Mouse (Mus musculus) gastrocnemius, postnatal 10 days (tissue): ENCODE results near the gene Lmntd2. TPM values are rescaled to one million over a fixed set of nuclear protein-coding genes. Genes with fewer than 3 reads are reported as not detected.
A peak's percentile ranks its signal among the peaks of the same experiment; 100 is the strongest.

Experiments used
- DNase-seq: peaks from one replicate; pipeline ENCODE4 v3.0.0; 2021; ENCODE audit warnings: mixed read lengths
- microRNA-seq, 2 experiments: library from miRNA; unstranded; fragments of <30 nt; microRNA quantifications; one replicate each; pipeline ENCODE4 v1.2.0; 2021
- total RNA-seq, 2 experiments: library from RNA; stranded (reverse); gene quantifications; 2 replicates each; pipeline ENCODE4 v1.2.3; 2021

Gene Lmntd2
- total RNA-seq, 2 experiments from 2014 or later, result not detected

DNA sequence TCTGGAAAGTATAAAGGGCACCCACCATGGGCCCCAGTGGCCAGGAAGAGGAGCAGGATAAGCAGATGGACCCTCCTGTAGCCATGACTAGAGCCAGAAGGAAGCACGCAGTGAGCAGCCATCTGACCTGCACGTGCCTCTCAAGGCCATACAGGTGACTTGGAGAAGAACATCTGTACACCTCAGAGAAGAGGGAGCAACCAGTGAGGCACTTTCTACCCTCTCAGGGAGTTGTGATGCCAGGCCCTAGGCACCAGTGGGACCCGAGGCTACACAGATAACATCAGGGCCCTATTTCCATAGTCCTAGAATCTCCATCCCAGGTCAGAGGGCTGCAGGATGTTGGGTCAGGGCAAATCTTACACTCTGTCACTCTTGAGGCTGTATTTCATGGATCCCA is 23.7 kb downstream of the Lmntd2 start:
- no peak for DNase-seq

DNA sequence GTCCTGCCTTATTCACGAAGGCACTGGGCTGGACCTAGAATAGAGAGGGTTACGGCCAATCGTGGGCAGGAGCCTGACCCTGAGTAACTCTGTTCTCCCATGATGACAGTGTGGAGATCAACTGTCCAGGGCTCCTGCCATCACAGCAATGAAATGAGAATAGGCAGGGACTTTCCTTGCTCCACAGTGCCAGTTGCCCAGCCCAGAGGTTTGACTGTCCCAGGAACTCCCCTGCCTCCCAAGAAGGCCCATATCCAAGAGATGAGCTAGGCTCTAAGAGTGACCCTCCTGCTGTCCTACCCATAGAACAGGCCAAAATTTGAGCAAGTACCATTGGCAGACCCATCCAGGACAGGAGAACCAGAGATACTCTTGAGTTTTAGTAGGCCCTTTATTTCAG is 25.1 kb downstream of the Lmntd2 start:
- no peak for DNase-seq

DNA sequence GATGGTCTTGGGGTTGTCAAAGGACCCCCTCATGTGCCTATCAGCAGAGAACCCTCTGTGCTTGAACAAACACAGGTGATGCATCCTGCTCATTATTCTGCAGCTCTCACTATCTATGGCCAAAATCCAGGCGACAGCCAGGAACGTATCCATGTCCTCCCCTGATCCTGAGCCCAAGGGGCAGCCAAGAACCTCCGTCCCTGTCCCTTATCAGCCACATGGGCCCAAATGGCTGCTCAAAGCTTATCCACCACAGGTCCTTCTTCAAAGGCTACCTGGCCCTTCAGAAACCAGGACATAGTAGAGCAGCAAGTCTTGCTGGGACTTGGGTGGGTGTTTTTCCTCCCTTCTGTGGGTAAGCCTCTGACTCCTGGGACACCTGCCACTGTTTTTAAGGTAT is 25.7 kb downstream of the Lmntd2 start:
- no peak for DNase-seq

DNA sequence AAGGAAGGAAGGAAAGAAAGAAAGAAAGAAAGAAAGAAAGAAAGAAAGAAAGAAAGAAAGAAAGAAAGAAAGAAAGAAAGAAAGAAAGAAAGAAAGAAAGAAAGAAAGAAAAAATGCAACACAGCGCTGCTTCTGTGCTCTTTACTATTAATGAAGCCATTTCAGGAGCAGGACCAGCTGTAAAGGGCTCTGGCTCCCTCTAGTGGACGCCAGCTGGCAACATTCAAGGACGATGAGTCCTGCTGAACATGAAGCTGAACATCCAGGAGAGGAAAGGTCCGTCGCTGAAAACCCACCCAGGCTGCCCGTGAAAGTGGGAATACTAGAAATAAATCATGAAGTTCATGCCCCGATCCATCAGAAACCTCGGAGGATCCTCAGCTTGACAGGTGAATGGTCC is 37.7 kb downstream of the Lmntd2 start:
- DNase-seq, result peak; percentile 87

DNA sequence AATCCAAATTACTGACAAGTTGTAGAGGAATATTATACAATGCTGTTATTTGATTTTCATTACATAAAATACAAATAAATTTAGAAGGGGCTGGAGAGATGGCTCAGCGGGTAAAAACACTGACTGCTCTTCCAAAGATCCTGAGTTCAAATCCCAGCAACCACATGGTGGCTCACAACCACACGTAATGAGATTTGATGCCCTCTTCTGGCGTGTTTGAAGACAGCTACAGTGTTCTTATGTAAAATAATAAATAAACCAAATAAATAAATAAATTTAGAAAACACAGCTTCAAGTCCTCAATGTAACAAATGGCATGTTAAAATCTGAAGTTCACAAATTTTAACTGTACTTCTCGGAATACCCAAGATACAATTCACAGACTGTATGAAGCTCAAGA is 38.8 kb downstream of the Lmntd2 start:
- DNase-seq, result no peak

DNA sequence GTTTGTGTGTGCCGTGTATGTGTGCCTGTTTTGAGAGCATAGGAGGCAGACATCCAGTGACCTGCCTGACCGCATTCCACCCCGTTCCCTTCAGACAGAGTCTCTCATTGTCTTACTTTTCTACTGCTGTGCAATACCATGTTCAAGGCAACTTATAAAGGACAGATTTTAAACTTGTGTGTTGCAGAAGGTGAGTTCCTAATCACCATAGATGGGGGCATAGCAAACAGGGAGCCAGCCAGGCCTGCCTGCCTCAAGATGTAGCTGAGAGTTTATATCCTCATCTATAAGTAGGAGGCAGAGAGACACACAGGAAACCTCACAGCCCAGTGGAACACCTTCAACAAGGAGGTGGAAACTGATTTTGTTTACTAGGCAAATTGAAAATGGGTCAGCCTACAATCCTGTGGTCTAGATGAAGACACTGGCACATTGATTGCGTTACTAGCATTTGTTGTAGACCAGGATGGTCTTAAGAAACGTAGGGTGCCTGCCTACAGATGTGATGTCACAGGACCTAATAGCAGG is 40.5 kb downstream of the Lmntd2 start:
- no peak for DNase-seq

DNA sequence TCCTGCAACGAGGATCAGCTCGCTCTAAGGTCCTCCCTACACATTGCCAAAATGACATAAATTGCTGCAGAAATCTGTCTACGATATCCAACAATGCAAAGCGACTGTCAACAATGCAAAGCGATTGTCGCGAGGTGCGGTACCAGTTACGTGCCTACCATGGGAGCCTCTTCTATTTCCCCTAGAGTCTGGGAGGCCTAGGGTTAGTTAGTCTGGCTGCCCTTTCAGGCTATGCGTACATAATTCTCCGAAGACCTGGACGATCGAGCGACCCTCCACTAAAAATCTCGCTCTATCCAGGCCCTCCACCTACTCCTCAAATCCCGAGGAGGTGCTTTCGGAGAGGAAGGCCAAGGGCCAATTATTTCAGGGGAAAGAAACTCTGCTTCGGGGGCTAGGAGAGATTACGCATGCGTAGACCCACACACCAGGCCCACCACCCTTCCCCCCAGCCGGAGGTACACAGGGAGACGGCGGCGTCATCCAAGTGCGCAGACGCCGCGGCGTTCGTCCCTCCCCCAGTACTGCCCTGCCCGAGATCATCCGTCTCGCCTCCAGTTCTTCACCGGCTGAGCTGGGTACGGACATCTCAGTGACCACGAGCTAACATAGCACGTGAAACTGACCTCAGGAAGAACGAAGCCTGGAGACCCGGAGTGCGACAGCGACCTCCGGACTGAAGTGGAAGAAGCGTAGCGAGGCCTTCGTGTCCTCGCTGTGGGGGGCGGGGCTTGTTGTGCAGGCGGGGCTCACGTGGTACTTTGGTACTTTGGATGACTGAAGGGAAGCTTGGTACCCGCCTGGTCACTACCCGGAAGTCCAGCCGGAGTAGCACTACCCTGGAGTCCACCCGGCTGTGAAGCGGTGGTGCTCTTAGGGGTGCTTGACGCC is 41.5 kb downstream of the Lmntd2 start, which contains the start of gene Rnh1:
Rnh1 (minus strand) TSS at position 742 of the 891 bp plus-strand sequence.
- DNase-seq, result peak; percentile 85

DNA sequence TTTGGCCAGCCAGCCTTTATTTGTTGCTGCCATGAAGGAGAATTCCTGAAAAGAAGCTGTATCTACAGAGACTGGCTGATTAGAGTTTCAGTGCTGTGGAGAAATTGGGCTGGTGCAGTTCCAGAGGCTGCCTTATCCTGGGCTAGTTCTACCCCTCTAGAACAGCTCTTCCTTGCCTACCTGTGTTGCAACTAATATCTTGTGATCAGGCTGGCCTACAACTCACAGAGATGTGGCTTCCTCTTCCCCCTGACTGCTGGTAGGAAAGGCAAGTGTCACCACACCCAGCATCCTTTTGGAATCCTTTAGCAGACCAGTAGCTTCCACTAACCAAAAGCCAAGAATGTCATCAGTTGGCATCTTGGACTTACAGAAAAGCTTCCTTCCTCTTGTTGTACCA is 44.0 kb downstream of the Lmntd2 start:
- no peak for DNase-seq

DNA sequence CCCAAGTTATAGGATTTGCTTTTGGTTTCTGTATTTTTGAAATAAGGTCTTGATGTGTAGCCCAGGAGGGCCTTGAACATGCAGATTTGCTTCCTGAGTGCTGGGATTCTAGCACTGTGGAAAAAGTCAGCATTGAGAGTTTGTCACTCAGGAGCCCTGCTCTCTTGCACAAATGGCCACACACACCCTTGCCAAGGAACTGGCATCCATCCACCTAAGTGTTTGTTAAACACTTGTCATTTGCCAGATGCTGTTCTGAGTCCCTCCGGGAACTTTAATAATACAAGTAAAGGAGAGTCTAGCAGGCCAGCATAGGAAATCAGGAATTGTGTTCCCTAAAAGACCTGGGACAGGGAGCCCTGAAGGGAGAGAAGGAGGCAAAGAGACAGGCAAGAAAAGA is 44.6 kb downstream of the Lmntd2 start:
- DNase-seq, result no peak

DNA sequence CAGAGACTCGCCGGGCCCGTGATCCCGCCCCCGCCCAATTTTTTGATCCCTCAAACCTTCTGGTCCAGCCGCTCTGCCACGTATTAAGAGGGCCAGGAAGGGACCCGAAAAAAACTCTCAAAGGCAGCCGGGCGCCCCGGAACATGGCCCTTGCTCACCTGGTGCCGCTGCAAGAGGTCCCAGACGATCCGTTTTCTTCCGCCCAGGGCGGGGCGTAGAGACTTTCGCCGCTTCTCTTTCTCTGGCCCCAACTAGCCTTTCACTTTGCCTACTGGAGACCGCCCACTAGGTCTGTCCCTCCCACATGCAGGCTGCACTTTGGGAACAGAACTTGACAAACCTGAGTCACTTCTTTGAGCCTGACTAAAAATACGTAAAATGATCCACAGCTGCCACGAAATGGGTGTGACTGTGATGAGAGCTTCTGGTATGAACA is 45.3 kb downstream of the Lmntd2 start:
- DNase-seq, result peak; percentile 52

DNA sequence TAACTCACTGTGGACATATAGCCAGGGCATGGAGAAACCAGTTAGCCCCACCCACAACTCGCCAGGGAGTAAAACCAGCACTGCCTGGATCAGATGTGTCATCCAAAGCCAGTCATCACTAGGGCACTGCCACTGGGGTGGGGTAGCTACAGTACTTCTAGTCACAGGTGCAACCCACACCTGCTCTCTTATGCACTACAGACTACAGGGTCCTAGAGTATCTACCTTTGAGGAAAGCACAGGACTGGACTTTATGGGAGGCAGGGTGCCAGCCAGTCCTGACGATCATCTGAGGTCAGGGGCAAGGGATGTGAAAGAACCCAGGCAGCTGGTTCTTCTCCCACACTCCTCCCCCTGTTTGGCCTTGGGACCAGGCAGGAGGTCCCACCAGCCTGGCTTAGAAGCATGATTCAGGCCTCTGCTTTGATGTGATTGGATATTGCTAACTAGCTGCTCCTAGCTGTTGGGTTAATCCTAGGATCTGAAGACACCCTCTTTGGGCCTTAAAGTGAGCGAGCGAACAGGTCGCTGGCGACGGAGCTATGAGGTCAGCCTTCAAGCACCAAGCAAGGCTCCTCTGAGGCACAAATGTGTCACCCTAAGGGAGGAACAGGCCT is 45.9 kb downstream of the Lmntd2 start:
- DNase-seq, result peak; percentile 46

DNA sequence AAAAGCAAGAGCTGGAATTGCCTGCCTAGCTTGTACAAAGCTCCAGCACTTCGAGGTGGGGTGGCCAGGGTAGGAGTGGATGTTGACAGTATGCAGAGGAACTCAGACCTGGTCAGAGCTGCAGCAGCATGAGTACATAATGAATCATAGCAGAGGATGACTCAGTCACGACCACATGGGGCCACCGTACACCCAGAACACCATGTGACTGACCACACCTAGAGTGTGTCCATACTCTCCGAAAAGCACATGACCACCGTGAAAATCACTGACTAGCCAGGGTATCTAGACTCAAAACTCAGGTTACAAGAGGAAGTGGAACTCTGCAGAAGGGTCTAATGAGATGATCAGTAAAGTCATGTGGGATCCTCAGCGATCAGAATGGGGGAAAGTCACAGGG is 49.0 kb downstream of the Lmntd2 start:
- no peak for DNase-seq

DNA sequence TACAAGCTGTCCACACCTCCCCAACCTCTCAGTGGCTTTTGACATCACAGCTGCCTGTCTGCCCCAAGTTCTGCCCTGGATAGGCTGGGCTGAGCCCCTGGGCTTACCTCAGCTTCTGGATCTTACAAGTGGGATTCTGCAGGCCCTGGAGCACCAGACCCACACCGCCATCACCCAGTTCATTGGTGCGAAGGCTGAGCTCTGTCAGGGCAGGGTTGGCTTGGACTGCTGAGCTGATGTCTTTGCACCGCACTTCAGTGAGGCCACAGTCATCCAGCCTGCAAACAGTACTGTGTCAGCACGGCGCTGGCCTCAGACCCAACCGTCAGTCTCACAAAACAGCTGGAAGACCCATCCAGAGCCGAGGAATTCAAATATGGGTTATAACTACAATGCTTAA is 49.5 kb downstream of the Lmntd2 start:
- no peak for DNase-seq

Small RNA genes within 50 kb of the gene (microRNA-seq; reads per million reads assigned to microRNA genes)
- 102 to 124 reads per million in 2 experiments for gene Mir210

Other genes starting within 250 kb of the Lmntd2 start
- 1 to 10 TPM; 2.1 to 3.7 TPM for gene Ifitm1, start 246.9 kb downstream of the Lmntd2 start, total RNA-seq
- 10 to 100 TPM; 54.7 to 70.0 TPM for gene Ifitm3, start 203.3 kb downstream of the Lmntd2 start, total RNA-seq
- under 1 TPM; 0.49 to 0.84 TPM for gene Ifitm6, start 196.2 kb downstream of the Lmntd2 start, total RNA-seq
- not detected for gene Gm17387, start 184.9 kb downstream of the Lmntd2 start, total RNA-seq
- gene B4galnt4, start 153.0 kb downstream of the Lmntd2 start, total RNA-seq, result under 1 TPM; 0.11 to 0.38 TPM
- gene Pkp3, start 135.9 kb downstream of the Lmntd2 start, total RNA-seq, result not detected
- gene Sigirr, start 113.5 kb downstream of the Lmntd2 start, total RNA-seq, result 1 to 10 TPM; 2.4 to 2.6 TPM
- not detected for gene Ano9, start 96.3 kb downstream of the Lmntd2 start, total RNA-seq
- 10 to 100 TPM; 16.8 to 18.0 TPM for gene Ptdss2, start 91.7 kb downstream of the Lmntd2 start, total RNA-seq
- gene Rnh1, start 41.2 kb downstream of the Lmntd2 start, total RNA-seq, result 10 to 100 TPM; 52.9 to 56.0 TPM
- gene Hras, start 20.1 kb downstream of the Lmntd2 start, total RNA-seq, result 100 to 1,000 TPM; 205 to 240 TPM
- gene Lrrc56, start 19.9 kb downstream of the Lmntd2 start, total RNA-seq, result 1 to 10 TPM; 2.7 to 3.2 TPM
- gene Rassf7, start 1.8 kb upstream of the Lmntd2 start, total RNA-seq, result 1 to 10 TPM; 2.1 to 2.8 TPM
- 10 to 100 TPM; 29.8 to 37.0 TPM for gene Phrf1, start 14.7 kb upstream of the Lmntd2 start, total RNA-seq
- gene Irf7, start 52.4 kb upstream of the Lmntd2 start, total RNA-seq, result 1 to 10 TPM in 1 of 2 experiments, under 1 TPM in 1; 0.59 to 1.2 TPM
- gene Cdhr5, start 62.7 kb upstream of the Lmntd2 start, total RNA-seq, result 1 to 10 TPM; 1.0 to 1.1 TPM
- gene Sct, start 65.1 kb upstream of the Lmntd2 start, total RNA-seq, result 1 to 10 TPM in 1 of 2 experiments, under 1 TPM in 1; 0.99 to 2.5 TPM
- gene Drd4, start 77.9 kb upstream of the Lmntd2 start, total RNA-seq, result under 1 TPM; 0.70 to 0.99 TPM
- 10 to 100 TPM; 24.6 to 28.7 TPM for gene Deaf1, start 113.6 kb upstream of the Lmntd2 start, total RNA-seq
- gene Tmem80, start 113.7 kb upstream of the Lmntd2 start, total RNA-seq, result 10 to 100 TPM; 12.1 to 12.8 TPM
- 1 to 10 TPM; 1.5 to 2.3 TPM for gene Eps8l2, start 124.8 kb upstream of the Lmntd2 start, total RNA-seq
- gene Taldo1, start 178.1 kb upstream of the Lmntd2 start, total RNA-seq, result 100 to 1,000 TPM; 110 to 111 TPM
- 10 to 100 TPM; 12.1 to 13.5 TPM for gene Gatd1, start 200.1 kb upstream of the Lmntd2 start, total RNA-seq
- 1 to 10 TPM in 1 of 2 experiments, under 1 TPM in 1; 0.66 to 1.4 TPM for gene Cend1, start 215.4 kb upstream of the Lmntd2 start, total RNA-seq
- 10 to 100 TPM; 14.5 to 25.7 TPM for gene Slc25a22, start 223.8 kb upstream of the Lmntd2 start, total RNA-seq
- gene Pidd1, start 229.9 kb upstream of the Lmntd2 start, total RNA-seq, result 1 to 10 TPM; 2.4 to 3.2 TPM
- 1,000 to 10,000 TPM in 1 of 2 experiments, 100 to 1,000 TPM in 1; 886 to 1,008 TPM for gene Rplp2, start 233.3 kb upstream of the Lmntd2 start, total RNA-seq
- gene Pnpla2, start 241.1 kb upstream of the Lmntd2 start, total RNA-seq, result 100 to 1,000 TPM; 119 to 151 TPM
- 1 to 10 TPM; 8.6 to 9.9 TPM for gene Cracr2b, start 247.0 kb upstream of the Lmntd2 start, total RNA-seq